Mouse (Mus musculus) ES-E14 (cell line): ENCODE results near the gene Vps52. TPM values are rescaled to one million over a fixed set of nuclear protein-coding genes. Genes with fewer than 3 reads are reported as not detected.
"Not testable (repeated sequence)": the region's sequence is repeated elsewhere in the genome, so short reads cannot be mapped to it uniquely, and the experiment has no call there.

Experiments used
- DNase-seq: peaks from one replicate; pipeline ENCODE4 v3.0.0-alpha.2; 2013; ENCODE audit warnings: low read depth, low spot score
- H3K27ac ChIP-seq: 2 replicates; pipeline ENCODE4 v1.5.1; 2012; ENCODE audit warnings: low read depth, mild to moderate bottlenecking, low read length, moderate library complexity, mixed read lengths; ENCODE audit not compliant: poor library complexity, insufficient read depth, severe bottlenecking
- H3K36me3 ChIP-seq: 2 replicates; pipeline ENCODE4 v1.6.1; 2012; ENCODE audit warnings: mild to moderate bottlenecking, low read length, moderate library complexity, mixed read lengths; ENCODE audit not compliant: control insufficient read depth, poor library complexity, insufficient read depth, severe bottlenecking
- H3K4me1 ChIP-seq, 2 experiments: fragments of 150-350 bp in 1 of 2; sonication (generic) in 1 of 2; 2 replicates each; pipeline ENCODE4 v1.6.1; 2012; ENCODE audit warnings: low read length in 2 of 2, mild to moderate bottlenecking in 1 of 2, mixed read lengths in 1 of 2; ENCODE audit not compliant: control insufficient read depth in 2 of 2, insufficient read depth in 2 of 2, poor library complexity in 1 of 2
- H3K4me3 ChIP-seq, 2 experiments: fragments of 150-350 bp in 1 of 2; sonication (generic) in 1 of 2; 2 replicates each; pipeline ENCODE4 v1.5.1; 2012; ENCODE audit warnings: low read length in 2 of 2, low read depth in 1 of 2, mild to moderate bottlenecking in 1 of 2, mixed read lengths in 1 of 2; ENCODE audit not compliant: insufficient read depth in 1 of 2, poor library complexity in 1 of 2, severe bottlenecking in 1 of 2
- H3K9ac ChIP-seq: 2 replicates; pipeline ENCODE4 v1.6.1; 2012; ENCODE audit warnings: low read depth, mild to moderate bottlenecking, low read length, mixed read lengths; ENCODE audit not compliant: poor library complexity, insufficient read depth, severe bottlenecking
- H3K9me3 ChIP-seq: fragments of 150-350 bp; sonication (generic); 2 replicates; pipeline ENCODE4 v1.6.1; 2012; ENCODE audit warnings: low read depth, mild to moderate bottlenecking, low read length; ENCODE audit not compliant: control insufficient read depth, insufficient read depth
- CHD2 ChIP-seq: IDR thresholded peaks from 2 replicates; pipeline ENCODE4 v1.6.1; 2014; ENCODE audit warnings: mild to moderate bottlenecking, low read depth, low read length, inconsistent platforms
- HCFC1 ChIP-seq: IDR thresholded peaks from 2 replicates; pipeline ENCODE4 v1.6.1; 2012; ENCODE audit warnings: low read length, inconsistent platforms, borderline replicate concordance; ENCODE audit not compliant: insufficient read depth
- MAFK ChIP-seq: IDR thresholded peaks from 2 replicates; pipeline ENCODE4 v1.6.1; 2014; ENCODE audit warnings: mild to moderate bottlenecking, low read depth, low read length, inconsistent platforms; ENCODE audit not compliant: insufficient read depth
- ZC3H11A ChIP-seq: IDR thresholded peaks from 2 replicates; pipeline ENCODE4 v1.6.1; 2012; ENCODE audit warnings: low read depth, mild to moderate bottlenecking, inconsistent platforms, low read length, borderline replicate concordance
- ZNF384 ChIP-seq: IDR thresholded peaks from 2 replicates; pipeline ENCODE4 v1.6.1; 2012; ENCODE audit warnings: low read depth, low read length, inconsistent platforms
- in situ Hi-C, 2 experiments: fragments of 600-800 bp; cut with MboI; formaldehyde crosslinking; loops; one replicate each; pipeline ENCODE4 v1.15.1; 2025; ENCODE audit warnings: low sequenced_read_pairs in 2 of 2, inconsistent platforms in 1 of 2; ENCODE audit not compliant: unreplicated experiment in 2 of 2
- total RNA-seq: library from RNA; depleted of rRNA; stranded (reverse); fragments of 300-350 nt; gene quantifications from 2 replicates; pipeline ENCODE4 v1.2.3, GENCODE M21; 2012

Gene Vps52
- total RNA-seq, 1 experiment, result 23.2 TPM

GRCm38 (mm10) chr17:34000150-34000537 lies 44.5 kb downstream of the Vps52 start, which contains the start of gene H2-K1:
Gene H2-K1, minus strand, starts transcription at chr17:34000347.
- in situ Hi-C loops, result no loop called here
- DNase-seq, result peak; percentile 60
- Histone ChIP-seq H3K4me1 (no peaks in the 10 kb centered on the region), H3K27ac (no peak within 1 kb of the TSS), H3K4me3 (peak within 1 kb of the TSS; percentile 59 to 69), H3K36me3 (peaks cover 3% of the 10 kb centered on the region; the same call in 1 of the 2 replicates), H3K9me3 (no peaks in the 10 kb centered on the region), H3K9ac (peak within 1 kb of the TSS; percentile 69)
- peak; percentile 84 for TF ChIP-seq CHD2
- no peak for TF ChIP-seq HCFC1

DNA sequence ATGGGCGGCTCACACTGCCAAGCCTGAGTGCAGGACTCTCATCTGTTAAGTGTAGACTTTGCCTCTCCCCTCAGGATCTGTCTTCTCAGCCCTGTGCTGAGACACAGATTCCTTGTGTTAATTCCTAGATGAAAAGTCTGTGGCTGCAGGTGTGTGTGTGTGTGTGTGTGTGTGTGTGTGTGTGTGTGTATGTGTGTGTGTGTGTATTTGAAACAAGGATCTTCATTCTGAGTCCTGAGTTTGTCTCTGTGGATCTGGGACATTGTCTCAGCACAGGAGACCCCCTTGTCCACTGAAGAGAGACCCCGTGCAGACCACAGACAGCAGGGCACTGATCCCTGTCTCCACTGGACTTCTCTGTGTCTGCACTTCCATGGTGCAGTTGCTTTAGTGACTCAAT lies 45.2 kb downstream of the Vps52 start:
- H3K4me3 ChIP-seq, H3K36me3 ChIP-seq, H3K27ac ChIP-seq, in situ Hi-C loops, DNase-seq, H3K9me3 ChIP-seq, H3K9ac ChIP-seq, H3K4me1 ChIP-seq: not testable (repeated sequence)

DNA sequence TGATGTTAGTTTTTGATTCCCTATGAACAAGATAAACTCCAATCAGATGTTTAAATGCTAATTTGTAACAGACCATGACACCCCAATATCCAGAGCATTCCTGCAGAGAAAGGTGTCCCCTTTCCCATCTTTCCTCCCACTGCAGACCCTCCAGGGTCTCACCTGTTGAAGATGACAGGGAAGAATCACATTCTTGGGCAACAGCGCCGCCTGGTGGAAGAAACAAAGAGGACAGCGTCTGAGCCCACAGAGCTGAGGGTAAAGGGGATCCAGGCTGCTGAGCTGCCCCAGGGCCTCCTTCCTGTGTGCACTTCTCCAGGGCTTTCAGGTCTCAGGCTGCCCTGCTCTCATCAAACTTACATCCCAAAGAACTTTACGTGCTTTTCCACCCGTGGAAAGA lies 47.8 kb downstream of the Vps52 start:
- in situ Hi-C loops, result no loop called here
- Histone ChIP-seq H3K27ac (no peak overlapping the region), H3K4me3 (peak overlapping the region in 1 of 2 experiments; percentile 15; a peak in 1 of 4 replicates), H3K4me1 (no peaks in the 10 kb centered on the region), H3K9ac (no peak overlapping the region), H3K9me3 (no peaks in the 10 kb centered on the region), H3K36me3 (no peaks in the 10 kb centered on the region)
- TF ChIP-seq ZNF384, result no peak
- TF ChIP-seq MAFK, result no peak
- no peak for TF ChIP-seq CHD2
- TF ChIP-seq HCFC1, result no peak
- no peak for TF ChIP-seq ZC3H11A
- DNase-seq, result peak; percentile 47

GRCm38 (mm10) chr17:34006570-34006969 lies 51.0 kb downstream of the Vps52 start:
- Histone ChIP-seq H3K9ac (no peak overlapping the region), H3K27ac (no peak overlapping the region), H3K4me1 (no peaks in the 10 kb centered on the region), H3K36me3 (no peaks in the 10 kb centered on the region), H3K4me3 (no peak overlapping the region), H3K9me3 (no peaks in the 10 kb centered on the region)
- TF ChIP-seq MAFK (no peak), ZNF384 (no peak), CHD2 (no peak), ZC3H11A (no peak), HCFC1 (no peak)
- in situ Hi-C loops, result no loop called here
- DNase-seq, result no peak

DNA sequence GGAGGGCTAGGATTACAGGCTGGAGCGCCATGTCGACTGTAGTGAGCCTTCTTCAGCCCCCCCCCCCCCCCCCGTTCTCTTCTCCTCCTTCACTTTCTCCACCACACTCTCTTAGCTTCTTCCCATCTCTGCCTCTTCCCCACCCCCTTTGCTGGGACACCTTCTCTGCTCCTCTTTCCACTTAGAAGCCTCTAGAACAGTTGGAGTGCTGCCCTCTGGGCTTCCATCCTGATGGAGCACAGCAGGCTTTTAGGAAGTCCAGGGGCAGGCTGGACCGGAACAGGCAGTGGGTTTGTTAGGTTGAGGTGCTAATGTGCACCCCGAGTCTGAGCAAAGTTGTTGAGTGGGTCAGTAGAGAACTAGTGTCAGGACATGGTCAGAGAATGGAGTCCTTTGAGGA lies 54.5 kb downstream of the Vps52 start:
- Histone ChIP-seq H3K4me3 (no peak overlapping the region), H3K9ac (no peak overlapping the region), H3K4me1 (no peaks in the 10 kb centered on the region), H3K27ac (no peak overlapping the region), H3K9me3 (no peaks in the 10 kb centered on the region), H3K36me3 (0 out of 2 replicates have a peak, but pooled peaks cover 2% of the 10 kb centered on the region)
- TF ChIP-seq CHD2 (no peak), MAFK (no peak), ZC3H11A (no peak), ZNF384 (no peak), HCFC1 (no peak)
- in situ Hi-C loops, result no loop called here
- no peak for DNase-seq
